Mouse (Mus musculus) neural tube, embryonic 13.5 days (tissue): ENCODE results near the gene Sgsh. TPM values are rescaled to one million over a fixed set of nuclear protein-coding genes. Genes with fewer than 3 reads are reported as not detected.
A peak's percentile ranks its signal among the peaks of the same experiment; 100 is the strongest.

Experiments used
- ATAC-seq: fragments of 200-750 bp; cut with Nextera tagmentation; 2 replicates; pipeline ENCODE4 v1.8.0; 2017; ENCODE audit warnings: low read depth, mild to moderate bottlenecking, moderate TSS enrichment, moderate library complexity
- H3K27ac ChIP-seq: fragments of 300-500 bp; sonication (generic); replicated peaks from 2 replicates; pipeline ENCODE4 v1.5.1; 2015; ENCODE audit warnings: moderate library complexity, mild to moderate bottlenecking, inconsistent platforms
- H3K27me3 ChIP-seq: fragments of 300-500 bp; sonication (generic); 2 replicates; pipeline ENCODE4 v1.6.1; 2015; ENCODE audit warnings: mild to moderate bottlenecking, inconsistent platforms
- H3K36me3 ChIP-seq: fragments of 300-500 bp; sonication (generic); 2 replicates; pipeline ENCODE4 v1.6.1; 2015; ENCODE audit warnings: mild to moderate bottlenecking, inconsistent platforms
- H3K4me1 ChIP-seq: fragments of 300-500 bp; sonication (generic); replicated peaks from 2 replicates; pipeline ENCODE4 v1.6.1; 2015; ENCODE audit warnings: inconsistent platforms
- H3K4me2 ChIP-seq: fragments of 300-500 bp; sonication (generic); 2 replicates; pipeline ENCODE4 v1.6.1; 2015; ENCODE audit warnings: inconsistent platforms, mild to moderate bottlenecking, moderate library complexity
- H3K4me3 ChIP-seq: fragments of 300-500 bp; sonication (generic); 2 replicates; pipeline ENCODE4 v1.5.1; 2015; ENCODE audit warnings: mild to moderate bottlenecking, inconsistent platforms
- H3K9ac ChIP-seq: fragments of 300-500 bp; sonication (generic); 2 replicates; pipeline ENCODE4 v1.6.1; 2015; ENCODE audit warnings: moderate library complexity, mild to moderate bottlenecking, inconsistent platforms
- H3K9me3 ChIP-seq: fragments of 300-500 bp; sonication (generic); 2 replicates; pipeline ENCODE4 v1.6.1; 2016; ENCODE audit warnings: inconsistent platforms
- WGBS: fragments of 180-500 bp; shearing (Covaris S2); methylation state at CpG from one replicate; pipeline ENCODE4 v1.1.7; 2015; 5-methylcytosine and 5-hydroxymethylcytosine counted together
- polyA plus RNA-seq: library from polyadenylated mRNA; unstranded; fragments of >200 nt; fragmentation: Nextera tagmentation; extraction: Ambion mirVana; gene quantifications from 2 replicates; pipeline ENCODE4 v1.2.1, GENCODE M21; 2015

Sgsh gene
- polyA plus RNA-seq, 1 experiment from 2014 or later, result 5.6 TPM

DNA sequence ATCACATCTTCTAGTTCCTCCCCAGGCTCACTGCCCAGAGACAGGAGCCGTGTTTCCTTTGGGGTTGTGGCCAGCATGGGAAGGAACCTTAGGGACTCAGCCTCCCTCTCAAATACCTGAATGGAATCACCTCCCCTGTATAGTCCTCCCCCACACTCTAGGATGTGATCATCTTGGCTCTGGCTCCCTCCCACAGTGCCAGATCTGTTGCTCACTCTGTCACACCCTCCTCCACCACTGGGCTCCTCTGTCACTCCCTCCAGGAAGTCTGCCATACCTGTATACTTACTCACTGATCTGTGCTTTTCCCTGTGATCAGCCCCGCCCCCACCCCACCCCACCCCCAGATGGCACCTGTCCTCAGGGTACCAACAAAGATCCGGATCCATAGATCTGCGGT lies 24.7 kb downstream of the Sgsh start:
- Histone ChIP-seq H3K9me3 (no peaks in the 10 kb centered on the region), H3K27ac (no peak overlapping the region), H3K4me3 (no peak overlapping the region), H3K36me3 (no peaks in the 10 kb centered on the region), H3K4me2 (no peak overlapping the region), H3K4me1 (no peaks in the 10 kb centered on the region), H3K27me3 (no peaks in the 10 kb centered on the region), H3K9ac (no peak overlapping the region)
- ATAC-seq, result no peak
- 67% methylated on average over 4 of the region's 4 CpGs for WGBS

DNA sequence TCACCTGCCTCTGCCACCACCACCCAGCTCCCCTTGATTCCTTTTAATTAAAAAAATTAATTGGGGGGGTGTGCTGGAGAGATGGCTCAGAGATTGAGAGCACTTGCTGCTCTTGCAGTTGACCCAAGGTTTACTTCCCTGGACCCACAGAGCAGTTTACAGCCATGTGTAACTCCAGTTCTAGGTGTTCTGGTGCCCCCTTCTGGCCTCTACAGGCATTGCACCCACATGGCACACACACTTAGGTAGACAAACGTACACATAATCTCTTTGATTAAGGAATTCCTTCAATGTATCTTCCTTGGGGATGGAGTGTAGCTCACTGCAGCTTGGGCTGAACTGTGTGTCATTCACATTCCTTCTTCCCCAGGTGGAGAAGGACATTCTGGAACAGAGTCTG lies 30.3 kb downstream of the Sgsh start:
- Histone ChIP-seq H3K4me1 (no peaks in the 10 kb centered on the region), H3K9ac (no peak overlapping the region), H3K36me3 (no peaks in the 10 kb centered on the region), H3K27ac (0 out of 2 replicates have a peak overlapping the region, but pooled peaks have one; percentile 38), H3K9me3 (no peaks in the 10 kb centered on the region), H3K27me3 (peaks cover 7% of the 10 kb centered on the region; the same call in 1 of the 2 replicates), H3K4me2 (no peak overlapping the region), H3K4me3 (no peak overlapping the region)
- ATAC-seq, result no peak
- WGBS, result 74% methylated on average over 1 of the region's 1 CpGs

DNA sequence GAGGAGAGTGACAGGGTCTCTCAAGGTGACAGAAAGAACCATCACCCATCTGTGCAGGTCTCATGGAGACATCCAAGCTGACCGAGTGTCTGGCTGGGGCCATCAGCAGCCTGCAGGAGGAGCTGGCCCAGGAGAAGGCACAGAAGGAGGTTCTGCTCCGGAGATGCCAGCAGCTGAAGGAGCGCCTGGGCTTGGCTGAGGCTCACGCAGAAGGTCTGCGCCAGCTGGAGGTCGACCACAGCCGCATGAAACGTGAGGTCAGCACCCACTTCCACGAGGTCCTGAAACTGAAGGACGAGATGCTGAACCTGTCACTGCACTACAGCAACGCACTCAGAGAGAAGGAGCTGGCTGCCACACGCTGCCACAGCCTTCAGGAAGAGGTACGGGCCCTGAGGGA lies 32.8 kb downstream of the Sgsh start:
- no peaks in the 10 kb centered on the region for H3K36me3 ChIP-seq
- peaks cover 8% of the 10 kb centered on the region; the same call in 1 of the 2 replicates for H3K27me3 ChIP-seq
- no peak overlapping the region for H3K27ac ChIP-seq
- H3K9me3 ChIP-seq, result no peaks in the 10 kb centered on the region
- H3K4me1 ChIP-seq, result no peaks in the 10 kb centered on the region
- H3K9ac ChIP-seq, result no peak overlapping the region
- H3K4me3 ChIP-seq, result no peak overlapping the region
- H3K4me2 ChIP-seq, result no peak overlapping the region
- WGBS, result 85% methylated on average over 13 of the region's 13 CpGs
- no peak for ATAC-seq

DNA sequence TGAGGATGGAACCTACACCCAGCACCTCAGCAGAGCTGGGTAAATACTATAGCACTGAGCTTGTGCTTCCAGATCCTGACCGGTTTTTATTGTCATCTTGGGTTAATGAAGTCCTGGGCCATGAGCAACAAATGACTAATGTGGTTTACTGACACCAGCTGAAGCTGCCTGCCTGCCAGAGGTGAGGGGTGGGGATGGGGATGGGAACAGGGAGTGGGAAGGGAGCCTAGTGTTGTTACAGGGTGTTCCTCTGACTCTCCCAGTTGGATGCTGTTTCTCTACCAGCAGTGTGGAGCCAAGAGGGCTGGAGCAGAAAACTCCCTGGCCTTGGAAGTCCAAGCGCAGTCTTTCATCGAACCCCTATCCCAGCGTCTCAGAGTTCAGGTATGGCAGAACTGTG lies 38.6 kb downstream of the Sgsh start:
- 88% methylated on average over 4 of the region's 4 CpGs for WGBS
- no peaks in the 10 kb centered on the region for H3K4me1 ChIP-seq
- ATAC-seq, result no peak
- H3K27ac ChIP-seq, result no peak overlapping the region
- H3K9ac ChIP-seq, result no peak overlapping the region
- H3K4me2 ChIP-seq, result no peak overlapping the region
- H3K36me3 ChIP-seq, result no peaks in the 10 kb centered on the region
- 0 out of 2 replicates have a peak, but pooled peaks cover 3% of the 10 kb centered on the region for H3K27me3 ChIP-seq
- H3K9me3 ChIP-seq, result no peaks in the 10 kb centered on the region
- H3K4me3 ChIP-seq, result no peak overlapping the region

DNA sequence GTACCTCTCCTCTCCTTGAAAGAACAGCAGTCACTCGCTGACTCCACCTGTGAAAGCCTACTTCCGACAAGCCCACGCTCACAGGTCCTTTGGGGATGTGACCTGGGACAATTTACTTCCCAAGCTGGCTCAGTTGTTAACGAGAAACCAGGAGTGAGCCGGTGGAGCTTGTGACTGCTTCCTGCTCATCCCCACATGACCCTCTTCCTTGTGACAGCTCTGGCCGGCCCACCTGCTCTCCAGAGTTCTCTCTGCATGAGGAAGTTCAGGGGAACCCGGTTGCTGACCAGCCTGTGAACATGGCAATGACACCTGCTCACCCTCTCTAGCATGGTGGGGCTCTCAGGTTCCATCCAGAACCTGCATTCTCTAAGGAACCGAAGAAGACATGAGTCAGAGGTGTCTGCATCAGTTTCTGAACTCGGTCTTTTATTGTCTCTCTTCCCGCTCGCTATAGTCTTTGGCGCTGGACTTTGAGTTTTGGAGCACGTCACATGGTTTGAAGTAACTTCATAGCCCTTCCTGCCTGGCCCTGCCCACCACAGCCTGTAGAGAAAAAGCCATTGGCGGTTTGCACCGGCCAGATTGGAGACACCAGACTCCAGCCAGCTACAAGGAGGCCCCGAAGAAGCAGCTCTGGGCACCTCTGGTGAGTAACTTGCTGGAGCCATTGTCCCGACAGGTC lies 40.9 kb downstream of the Sgsh start:
- 81% methylated on average over 17 of the region's 17 CpGs for WGBS
- Histone ChIP-seq H3K36me3 (no peaks in the 10 kb centered on the region), H3K9ac (no peak overlapping the region), H3K4me1 (no peaks in the 10 kb centered on the region), H3K9me3 (no peaks in the 10 kb centered on the region), H3K4me2 (no peak overlapping the region), H3K27me3 (0 out of 2 replicates have a peak, but pooled peaks cover 3% of the 10 kb centered on the region), H3K27ac (no peak overlapping the region), H3K4me3 (no peak overlapping the region)
- ATAC-seq, result no peak

DNA sequence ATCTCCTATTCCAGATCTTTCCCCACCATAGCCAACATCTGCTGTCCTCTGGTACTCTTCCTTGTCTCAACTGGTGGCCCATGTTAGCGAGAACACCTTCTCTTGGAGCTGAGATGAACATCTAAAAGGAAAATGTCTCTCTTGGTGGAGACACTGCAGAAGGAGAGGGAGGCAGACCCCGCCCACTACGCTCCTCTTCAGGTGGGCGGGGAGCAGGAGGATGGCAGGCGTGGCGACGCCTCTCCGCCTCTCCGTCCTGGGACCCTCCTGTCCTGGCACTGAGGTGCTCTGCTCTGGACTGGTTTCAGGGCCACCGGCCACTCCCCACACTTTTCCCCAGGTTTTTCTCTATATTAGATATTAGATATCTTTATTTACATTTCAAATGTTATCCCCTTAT lies 44.7 kb downstream of the Sgsh start:
- H3K27me3 ChIP-seq, result no peaks in the 10 kb centered on the region
- H3K4me1 ChIP-seq, result peaks cover 9% of the 10 kb centered on the region
- no peak overlapping the region for H3K27ac ChIP-seq
- no peak for ATAC-seq
- WGBS, result 15% methylated on average over 10 of the region's 10 CpGs
- no peak overlapping the region for H3K4me2 ChIP-seq
- no peaks in the 10 kb centered on the region for H3K9me3 ChIP-seq
- H3K4me3 ChIP-seq, result no peak overlapping the region
- no peaks in the 10 kb centered on the region for H3K36me3 ChIP-seq
- no peak overlapping the region for H3K9ac ChIP-seq

DNA sequence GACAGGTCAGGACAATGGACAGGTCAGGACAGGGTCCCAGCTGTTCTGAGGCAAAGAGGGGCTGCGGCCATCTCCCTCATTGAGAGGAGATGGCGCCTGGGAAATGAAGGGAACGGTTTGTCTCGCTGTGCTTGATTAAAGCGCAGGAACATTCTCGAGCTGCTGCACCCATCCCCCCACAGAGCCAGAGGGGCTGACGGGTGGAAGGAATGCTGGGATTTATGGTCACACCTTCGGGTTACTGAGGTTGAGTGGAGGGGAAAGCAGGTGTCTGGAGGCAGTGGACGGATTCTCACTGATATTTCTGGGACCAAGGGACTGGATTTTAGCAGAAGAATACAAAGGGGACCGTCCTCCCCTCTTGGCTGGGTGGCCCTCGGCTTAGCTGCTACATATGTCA lies 47.4 kb downstream of the Sgsh start:
- Histone ChIP-seq H3K4me1 (peaks cover 9% of the 10 kb centered on the region), H3K27me3 (peaks cover 4% of the 10 kb centered on the region; the same call in 1 of the 2 replicates), H3K9ac (peak overlapping the region; percentile 34; the same call in 1 of the 2 replicates), H3K27ac (no peak overlapping the region), H3K4me2 (no peak overlapping the region), H3K9me3 (no peaks in the 10 kb centered on the region), H3K4me3 (no peak overlapping the region), H3K36me3 (no peaks in the 10 kb centered on the region)
- no peak for ATAC-seq
- 28% methylated on average over 11 of the region's 11 CpGs for WGBS

DNA sequence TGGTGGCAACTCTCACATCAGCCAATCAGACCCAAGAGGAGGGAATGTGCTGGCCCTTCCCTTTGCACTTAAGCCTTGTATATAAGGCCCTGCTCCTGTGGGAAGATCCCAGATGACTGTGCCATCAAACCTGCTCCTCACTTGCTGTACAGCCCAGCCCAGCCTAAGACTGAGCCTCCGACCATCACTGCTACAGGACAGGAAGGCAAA lies 47.8 kb downstream of the Sgsh start, which contains the start of gene Card14:
Gene Card14 (plus strand): TSS at position 111 of the 210 bp plus-strand sequence.
- WGBS, result 65% methylated on average over 1 of the region's 1 CpGs
- Histone ChIP-seq H3K9ac (peak within 1 kb of the TSS; percentile 34; the same call in 1 of the 2 replicates), H3K4me1 (peaks cover 9% of the 10 kb centered on the region), H3K4me3 (no peak within 1 kb of the TSS), H3K9me3 (no peaks in the 10 kb centered on the region), H3K27ac (no peak within 1 kb of the TSS), H3K4me2 (no peak within 1 kb of the TSS), H3K27me3 (peaks cover 4% of the 10 kb centered on the region; the same call in 1 of the 2 replicates), H3K36me3 (no peaks in the 10 kb centered on the region)
- ATAC-seq, result no peak

DNA sequence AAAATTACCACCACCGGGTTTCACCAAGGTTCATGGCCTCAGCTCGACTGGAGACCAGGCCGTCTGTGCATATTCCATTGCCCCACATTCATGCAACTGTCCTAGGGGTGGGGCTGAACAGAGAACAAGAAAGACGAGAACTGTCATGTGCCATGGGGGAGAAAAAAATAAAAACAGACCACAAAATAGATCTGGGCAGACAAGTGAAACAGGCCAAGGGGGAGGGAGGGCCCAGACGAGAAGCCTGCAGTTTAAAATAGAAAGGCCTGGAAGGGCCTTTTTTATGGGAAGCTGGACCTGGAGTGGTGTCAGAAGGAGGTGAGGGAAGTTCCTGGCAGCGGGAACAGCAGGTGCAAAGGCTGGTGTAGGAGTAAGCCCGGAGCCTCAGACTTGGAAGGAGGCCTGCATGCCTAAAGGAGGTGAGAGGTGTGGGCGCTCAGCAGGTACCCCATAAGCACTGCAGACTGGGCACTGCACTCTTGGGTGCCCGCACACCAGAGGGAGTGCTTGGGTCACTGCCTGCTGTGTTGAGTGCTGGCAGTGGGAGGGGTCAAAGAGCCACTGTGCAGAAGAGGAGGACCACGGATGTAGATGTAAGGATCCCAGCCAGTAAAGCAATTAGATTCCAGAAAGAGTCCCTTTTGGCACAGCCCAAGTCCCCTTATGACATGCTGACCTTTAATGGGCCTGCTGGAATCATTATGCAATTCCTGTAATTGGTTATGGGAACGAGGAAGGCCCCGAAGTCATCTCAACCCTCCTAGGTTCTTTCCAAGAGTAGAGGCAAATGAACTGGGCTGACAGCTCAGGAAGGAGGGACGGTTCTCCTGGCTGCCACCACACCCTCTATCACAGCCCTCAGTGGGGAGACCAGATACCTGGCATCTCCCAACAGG lies 48.3 kb downstream of the Sgsh start:
- Histone ChIP-seq H3K9ac (0 out of 2 replicates have a peak overlapping the region, but pooled peaks have one; percentile 34), H3K4me1 (peaks cover 9% of the 10 kb centered on the region), H3K9me3 (no peaks in the 10 kb centered on the region), H3K4me3 (no peak overlapping the region), H3K27me3 (peaks cover 4% of the 10 kb centered on the region; the same call in 1 of the 2 replicates), H3K27ac (no peak overlapping the region), H3K4me2 (no peak overlapping the region), H3K36me3 (no peaks in the 10 kb centered on the region)
- ATAC-seq, result no peak
- WGBS, result 60% methylated on average over 13 of the region's 13 CpGs

DNA sequence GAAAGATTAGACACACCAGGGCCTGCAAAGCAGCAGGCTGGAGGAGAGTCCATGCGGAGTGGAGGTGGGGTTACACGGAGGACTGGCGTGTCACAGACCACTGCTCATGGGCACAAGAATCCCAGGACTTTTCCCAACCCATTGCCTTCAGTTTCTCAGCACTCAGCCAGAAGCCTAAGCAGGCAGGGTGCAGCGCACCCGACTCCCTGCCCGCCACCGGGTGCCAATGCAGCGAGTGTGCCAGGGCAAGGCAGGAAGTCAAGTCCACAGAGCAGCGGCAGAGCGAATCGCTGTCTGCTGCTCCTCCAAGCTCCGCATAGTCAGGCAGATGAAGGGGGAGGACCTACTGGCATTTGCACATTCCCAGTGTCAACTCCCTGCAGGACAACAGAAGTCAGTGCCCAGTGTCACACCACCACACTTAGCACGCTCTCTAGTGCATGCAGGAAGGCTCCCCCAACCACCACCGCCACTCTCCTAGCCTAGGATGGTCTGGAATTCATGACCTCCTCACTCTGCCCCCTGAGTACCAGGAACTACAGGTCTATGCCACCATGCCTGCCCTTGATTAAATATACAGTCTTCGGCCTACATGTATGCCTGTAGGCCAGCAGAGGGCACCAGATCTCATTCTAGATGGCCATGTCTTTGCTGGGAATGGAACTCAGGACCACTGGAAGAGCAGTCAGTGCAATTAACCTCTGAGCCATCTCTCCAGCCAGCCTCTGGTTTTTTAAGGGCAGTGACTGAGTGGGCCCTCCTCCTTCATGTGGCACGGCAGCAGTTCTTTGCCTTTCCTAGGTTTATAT lies 50.2 kb downstream of the Sgsh start:
- ATAC-seq, result 0 out of 2 replicates have a peak, but pooled peaks have one; percentile 21
- Histone ChIP-seq H3K9me3 (no peaks in the 10 kb centered on the region), H3K4me2 (no peak overlapping the region), H3K36me3 (no peaks in the 10 kb centered on the region), H3K27me3 (peaks cover 4% of the 10 kb centered on the region; the same call in 1 of the 2 replicates), H3K4me3 (no peak overlapping the region), H3K4me1 (peaks cover 19% of the 10 kb centered on the region), H3K9ac (no peak overlapping the region), H3K27ac (no peak overlapping the region)
- WGBS, result 42% methylated on average over 16 of the region's 16 CpGs

DNA sequence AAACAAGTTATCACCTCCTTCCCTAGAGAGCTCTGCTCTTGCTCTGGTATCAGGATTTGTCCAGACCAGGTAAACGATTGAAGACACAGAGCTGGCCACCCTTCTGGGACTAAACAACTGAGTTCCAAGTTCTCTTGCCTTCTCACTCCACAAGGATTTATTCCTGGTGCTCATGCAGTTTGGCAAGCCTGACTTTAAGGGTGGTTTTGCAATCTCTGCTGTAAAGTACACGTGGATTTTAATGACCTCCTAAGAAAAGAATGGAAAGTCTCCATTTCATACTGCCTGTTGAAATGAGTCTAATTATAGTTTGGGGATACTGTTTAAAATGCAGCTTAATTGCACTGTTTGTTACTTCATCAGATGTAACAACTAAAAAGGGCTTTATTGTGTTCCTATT lies 54.4 kb downstream of the Sgsh start:
- Histone ChIP-seq H3K27me3 (peaks cover 4% of the 10 kb centered on the region; the same call in 1 of the 2 replicates), H3K27ac (no peak overlapping the region), H3K4me3 (peak overlapping the region; percentile 98; the same call in 1 of the 2 replicates), H3K36me3 (peaks cover 22% of the 10 kb centered on the region), H3K9ac (peak overlapping the region; percentile 95; the same call in 1 of the 2 replicates), H3K4me2 (peak overlapping the region; percentile 75), H3K4me1 (peaks cover 29% of the 10 kb centered on the region), H3K9me3 (no peaks in the 10 kb centered on the region)
- WGBS, result 27% methylated on average over 2 of the region's 2 CpGs
- no peak for ATAC-seq
